Comparison of ENCODE assay signal across 9 mouse cellular contexts in genomic region chr15:77933222-77933621, GRCm38 (mm10). TPM values are rescaled to one million over a fixed set of nuclear protein-coding genes. Genes with fewer than 3 reads are reported as not detected.
DNase-seq lines count a peak whose midpoint lies in the region; ATAC-seq lines count a peak whose summit lies in the region.
"Had no signal": no experiment of that assay in that cellular context is flagged by ENCODE, and none has a peak within 500 bp of the region (broad histone marks: within the 10 kb centered on the region; RNA-seq: fewer than 3 reads in every experiment).

No protein-coding gene starts in this region.

- 61% methylated on average over 3 of the region's 3 CpGs for WGBS in heart, embryonic 11.5 days (ENCODE audit: insufficient replicate concordance)
- WGBS in liver, embryonic 15.5 days (ENCODE audit: insufficient replicate concordance), result 60% methylated on average over 3 of the region's 3 CpGs
- WGBS in forebrain, embryonic 13.5 days, result 62% methylated on average over 3 of the region's 3 CpGs
- WGBS in macrophage (ENCODE audit: missing documents), result 87% methylated on average over 3 of the region's 3 CpGs

- H3K9ac ChIP-seq in heart, embryonic 11.5 days (ENCODE audit: low read depth, low read length), result no peak overlapping the region
- no peak overlapping the region for H3K9ac ChIP-seq in liver, embryonic 15.5 days
- no peak overlapping the region for H3K9ac ChIP-seq in forebrain, embryonic 13.5 days
- H3K9ac ChIP-seq: midbrain, embryonic 12.5 days had no signal

- DNase-seq in heart, postnatal 25 days (ENCODE audit: low spot score), result no peak
- no peak for DNase-seq in liver
- DNase-seq in frontal cortex, postnatal 14 days (ENCODE audit: low spot score in 2 of 2), result no peak

- no peaks in the 10 kb centered on the region for H3K27me3 ChIP-seq in heart, embryonic 11.5 days (ENCODE audit: control insufficient read depth, insufficient read depth, low read length)
- peaks cover 14% of the 10 kb centered on the region for H3K27me3 ChIP-seq in liver, embryonic 15.5 days
- H3K27me3 ChIP-seq in forebrain, embryonic 13.5 days, result no peaks in the 10 kb centered on the region
- H3K27me3 ChIP-seq: Patski had no signal

- H3K79me2 ChIP-seq in macrophage (ENCODE audit: inconsistent target), result peaks cover 1% of the 10 kb centered on the region; the same call in 1 of the 2 replicates

- H3K36me3 ChIP-seq in heart, embryonic 11.5 days (ENCODE audit: control insufficient read depth, insufficient read depth, low read length), result no peaks in the 10 kb centered on the region
- H3K36me3 ChIP-seq in liver, embryonic 15.5 days (replicated peaks), result no peaks in the 10 kb centered on the region
- H3K36me3 ChIP-seq in forebrain, embryonic 13.5 days (ENCODE audit: poor library complexity, severe bottlenecking), result no peaks in the 10 kb centered on the region
- no peaks in the 10 kb centered on the region for H3K36me3 ChIP-seq in macrophage (ENCODE audit: inconsistent target)
- H3K36me3 ChIP-seq: midbrain, embryonic 12.5 days had no signal

- peak overlapping the region; percentile 0; the same call in 1 of the 2 replicates for H3K4me2 ChIP-seq in heart, embryonic 11.5 days
- H3K4me2 ChIP-seq in liver, embryonic 15.5 days, result peak overlapping the region; percentile 44; the same call in 1 of the 2 replicates
- peak overlapping the region; percentile 43; the same call in 1 of the 2 replicates for H3K4me2 ChIP-seq in forebrain, embryonic 13.5 days

- ATAC-seq in heart, embryonic 11.5 days (replicated peaks; ENCODE audit: insufficient number of reproducible peaks, low FRiP score, low TSS enrichment), result no peak
- ATAC-seq in liver, embryonic 15.5 days (ENCODE audit: insufficient read depth), result no peak
- ATAC-seq in forebrain, embryonic 13.5 days, result no peak

- no peak overlapping the region for H3K4me3 ChIP-seq in heart, embryonic 11.5 days (ENCODE audit: low read depth, low read length)
- no peak overlapping the region for H3K4me3 ChIP-seq in liver, embryonic 15.5 days (replicated peaks)
- H3K4me3 ChIP-seq in forebrain, embryonic 13.5 days, result no peak overlapping the region
- no peak overlapping the region for H3K4me3 ChIP-seq in macrophage (ENCODE audit: inconsistent target)
- H3K4me3 ChIP-seq: midbrain, embryonic 12.5 days had no signal

- H3K27ac ChIP-seq in heart, embryonic 11.5 days (ENCODE audit: low read depth, low read length), result no peak overlapping the region
- no peak overlapping the region for H3K27ac ChIP-seq in liver, embryonic 15.5 days (replicated peaks)
- H3K27ac ChIP-seq in forebrain, embryonic 13.5 days, result no peak overlapping the region
- H3K27ac ChIP-seq in macrophage, result peak overlapping the region; percentile 49
- H3K27ac ChIP-seq: midbrain, embryonic 12.5 days had no signal

- peaks cover 6% of the 10 kb centered on the region; the same call in 1 of the 2 replicates for H3K4me1 ChIP-seq in heart, embryonic 11.5 days (ENCODE audit: control insufficient read depth, insufficient read depth, low read length)
- H3K4me1 ChIP-seq in liver, embryonic 15.5 days (replicated peaks), result peaks cover 54% of the 10 kb centered on the region
- H3K4me1 ChIP-seq in forebrain, embryonic 13.5 days, result peaks cover 25% of the 10 kb centered on the region

- no peaks in the 10 kb centered on the region for H3K9me3 ChIP-seq in heart, embryonic 11.5 days (replicated peaks; ENCODE audit: control insufficient read depth, low read length)
- H3K9me3 ChIP-seq in liver, embryonic 15.5 days (replicated peaks), result no peaks in the 10 kb centered on the region
- no peaks in the 10 kb centered on the region for H3K9me3 ChIP-seq in forebrain, embryonic 13.5 days (replicated peaks)
- H3K9me3 ChIP-seq: midbrain, embryonic 12.5 days had no signal

- intact Hi-C loops in heart, postnatal 25 days (cut with DNase I), result loop anchor here (5.0 kb wide), 1 partner anchor 244 kb away; no protein-coding TSS in a partner anchor

RNA-seq across cellular contexts. Expression of gene Txn2, which starts 4.4 kb away (rescaled TPM):
- 284 and 293 TPM in 2 replicates for polyA plus RNA-seq in heart, embryonic 11.5 days (2014; fragmentation: Nextera tagmentation; extraction: Ambion mirVana)
- 100 to 1,000 TPM; 278 to 282 TPM for total RNA-seq in heart, postnatal 25 days (2021)
- polyA plus RNA-seq in liver, embryonic 15.5 days (2015; fragmentation: Nextera tagmentation; extraction: Ambion mirVana), result 185 and 208 TPM in 2 replicates
- 234 and 249 TPM in 2 replicates for polyA plus RNA-seq in forebrain, embryonic 13.5 days (2015; fragmentation: Nextera tagmentation; extraction: Ambion mirVana)
- 10 to 100 TPM; 22.6 to 79.9 (median 50.3) TPM for total RNA-seq in macrophage (2018; cell fraction: chromatin; rRNA removed)
- 100 to 1,000 TPM in 23 of 26 experiments, 10 to 100 TPM in 3; 92.0 to 152 (median 128) TPM for total RNA-seq in macrophage (2018; cell fraction: cytosol; rRNA removed)
- 10 to 100 TPM; 22.5 to 86.7 (median 50.0) TPM for total RNA-seq in macrophage (2018; cell fraction: nucleus; rRNA removed)
- polyA plus RNA-seq in macrophage (2018), result 106 to 159 TPM (median 117 TPM) in 3 replicates

RNA-seq across cellular contexts. Expression of gene Foxred2, which starts 23.3 kb away (rescaled TPM):
- polyA plus RNA-seq in heart, embryonic 11.5 days (2014; fragmentation: Nextera tagmentation; extraction: Ambion mirVana), result 1.2 and 1.7 TPM in 2 replicates
- under 1 TPM; 0.34 to 0.42 TPM for total RNA-seq in heart, postnatal 25 days (2021)
- 1.1 and 1.4 TPM in 2 replicates for polyA plus RNA-seq in liver, embryonic 15.5 days (2015; fragmentation: Nextera tagmentation; extraction: Ambion mirVana)
- polyA plus RNA-seq in forebrain, embryonic 13.5 days (2015; fragmentation: Nextera tagmentation; extraction: Ambion mirVana), result 6.9 and 8.5 TPM in 2 replicates
- 10 to 100 TPM in 11 of 26 experiments, 1 to 10 TPM in 15; 2.1 to 22.4 (median 7.5) TPM for total RNA-seq in macrophage (2018; cell fraction: chromatin; rRNA removed)
- total RNA-seq in macrophage (2018; cell fraction: cytosol; rRNA removed), result 10 to 100 TPM in 24 of 26 experiments, 1 to 10 TPM in 2; 8.7 to 25.1 (median 15.8) TPM
- 10 to 100 TPM in 24 of 26 experiments, 1 to 10 TPM in 2; 4.2 to 37.6 (median 17.9) TPM for total RNA-seq in macrophage (2018; cell fraction: nucleus; rRNA removed)
- 8.6 to 18.7 TPM (median 18.3 TPM) in 3 replicates for polyA plus RNA-seq in macrophage (2018)

RNA-seq across cellular contexts. Expression of gene Eif3d, which starts 37.4 kb away (rescaled TPM):
- 188 TPM in 2 replicates for polyA plus RNA-seq in heart, embryonic 11.5 days (2014; fragmentation: Nextera tagmentation; extraction: Ambion mirVana)
- 10 to 100 TPM; 69.3 to 69.5 TPM for total RNA-seq in heart, postnatal 25 days (2021)
- 139 and 142 TPM in 2 replicates for polyA plus RNA-seq in liver, embryonic 15.5 days (2015; fragmentation: Nextera tagmentation; extraction: Ambion mirVana)
- 200 and 207 TPM in 2 replicates for polyA plus RNA-seq in forebrain, embryonic 13.5 days (2015; fragmentation: Nextera tagmentation; extraction: Ambion mirVana)
- total RNA-seq in macrophage (2018; cell fraction: chromatin; rRNA removed), result 100 to 1,000 TPM in 4 of 26 experiments, 10 to 100 TPM in 22; 37.3 to 125 (median 83.3) TPM
- total RNA-seq in macrophage (2018; cell fraction: cytosol; rRNA removed), result 100 to 1,000 TPM in 7 of 26 experiments, 10 to 100 TPM in 19; 75.2 to 111 (median 91.9) TPM
- total RNA-seq in macrophage (2018; cell fraction: nucleus; rRNA removed), result 10 to 100 TPM; 29.6 to 98.8 (median 56.7) TPM
- polyA plus RNA-seq in macrophage (2018), result 88.8 to 149 TPM (median 102 TPM) in 3 replicates
